Mouse (Mus musculus) heart, embryonic 16.5 days (tissue): ENCODE data around the gene Pld5. TPM values are rescaled to one million over a fixed set of nuclear protein-coding genes. Genes with fewer than 3 reads are reported as not detected.

Experiments
- ATAC-seq: fragments of 200-750 bp; cut with Nextera tagmentation; replicated peaks from 2 replicates; pipeline ENCODE4 v1.8.0; 2017; ENCODE audit warnings: moderate number of reproducible peaks; ENCODE audit not compliant: insufficient read depth, low FRiP score; ENCODE audit errors: extremely low read depth
- H3K27ac ChIP-seq: fragments of 300-500 bp; sonication (generic); 2 replicates; pipeline ENCODE4 v1.5.1; 2014; ENCODE audit warnings: mild to moderate bottlenecking, low read length, control low read depth, moderate library complexity
- H3K27me3 ChIP-seq: fragments of 300-500 bp; sonication (generic); 2 replicates; pipeline ENCODE4 v1.6.1; 2014; ENCODE audit warnings: low read length, mixed read lengths; ENCODE audit not compliant: control insufficient read depth, insufficient read depth
- H3K36me3 ChIP-seq: fragments of 300-500 bp; sonication (generic); 2 replicates; pipeline ENCODE4 v1.6.1; 2014; ENCODE audit not compliant: control insufficient read depth, insufficient read depth
- H3K4me1 ChIP-seq: fragments of 300-500 bp; sonication (generic); 2 replicates; pipeline ENCODE4 v1.6.1; 2014; ENCODE audit warnings: low read length, mixed read lengths; ENCODE audit not compliant: control insufficient read depth, insufficient read depth
- H3K4me2 ChIP-seq: fragments of 300-500 bp; sonication (generic); 2 replicates; pipeline ENCODE4 v1.6.1; 2014; ENCODE audit warnings: low read depth, mild to moderate bottlenecking, control low read depth, low read length
- H3K4me3 ChIP-seq: fragments of 300-500 bp; sonication (generic); 2 replicates; pipeline ENCODE4 v1.5.1; 2014; ENCODE audit warnings: mild to moderate bottlenecking, control low read depth, low read length
- H3K9ac ChIP-seq: fragments of 300-500 bp; sonication (generic); 2 replicates; pipeline ENCODE4 v1.6.1; 2014; ENCODE audit warnings: low read length, control low read depth
- H3K9me3 ChIP-seq: fragments of 300-500 bp; sonication (generic); replicated peaks from 2 replicates; pipeline ENCODE4 v1.6.1; 2016; ENCODE audit warnings: low read length; ENCODE audit not compliant: control insufficient read depth
- WGBS: fragments of 180-500 bp; shearing (Covaris S2); extraction: QIAGEN DNeasy Blood & Tissue Kit; methylation state at CpG from one replicate; pipeline ENCODE4 v1.1.7; 2014; 5-methylcytosine and 5-hydroxymethylcytosine counted together
- polyA plus RNA-seq: library from polyadenylated mRNA; unstranded; fragments of >200 nt; fragmentation: Nextera tagmentation; extraction: Ambion mirVana; gene quantifications from 2 replicates; pipeline ENCODE4 v1.2.1, GENCODE M21; 2015

Gene Pld5
- polyA plus RNA-seq, 1 experiment from 2014 or later, result 0.59 TPM

- 90% methylated on average over 5 of the region's 5 CpGs for WGBS
- H3K4me2 ChIP-seq, result no peak overlapping the region
- no peak overlapping the region for H3K27ac ChIP-seq
- no peaks in the 10 kb centered on the region for H3K27me3 ChIP-seq
- ATAC-seq, result no peak
- H3K9ac ChIP-seq, result no peak overlapping the region
- H3K9me3 ChIP-seq, result no peaks in the 10 kb centered on the region
- H3K4me1 ChIP-seq, result no peaks in the 10 kb centered on the region
- no peaks in the 10 kb centered on the region for H3K36me3 ChIP-seq
- no peak overlapping the region for H3K4me3 ChIP-seq
Observed at GRCm38 (mm10) chr1:175931391-175931790, 343.7 kb downstream of the Pld5 start.

DNA sequence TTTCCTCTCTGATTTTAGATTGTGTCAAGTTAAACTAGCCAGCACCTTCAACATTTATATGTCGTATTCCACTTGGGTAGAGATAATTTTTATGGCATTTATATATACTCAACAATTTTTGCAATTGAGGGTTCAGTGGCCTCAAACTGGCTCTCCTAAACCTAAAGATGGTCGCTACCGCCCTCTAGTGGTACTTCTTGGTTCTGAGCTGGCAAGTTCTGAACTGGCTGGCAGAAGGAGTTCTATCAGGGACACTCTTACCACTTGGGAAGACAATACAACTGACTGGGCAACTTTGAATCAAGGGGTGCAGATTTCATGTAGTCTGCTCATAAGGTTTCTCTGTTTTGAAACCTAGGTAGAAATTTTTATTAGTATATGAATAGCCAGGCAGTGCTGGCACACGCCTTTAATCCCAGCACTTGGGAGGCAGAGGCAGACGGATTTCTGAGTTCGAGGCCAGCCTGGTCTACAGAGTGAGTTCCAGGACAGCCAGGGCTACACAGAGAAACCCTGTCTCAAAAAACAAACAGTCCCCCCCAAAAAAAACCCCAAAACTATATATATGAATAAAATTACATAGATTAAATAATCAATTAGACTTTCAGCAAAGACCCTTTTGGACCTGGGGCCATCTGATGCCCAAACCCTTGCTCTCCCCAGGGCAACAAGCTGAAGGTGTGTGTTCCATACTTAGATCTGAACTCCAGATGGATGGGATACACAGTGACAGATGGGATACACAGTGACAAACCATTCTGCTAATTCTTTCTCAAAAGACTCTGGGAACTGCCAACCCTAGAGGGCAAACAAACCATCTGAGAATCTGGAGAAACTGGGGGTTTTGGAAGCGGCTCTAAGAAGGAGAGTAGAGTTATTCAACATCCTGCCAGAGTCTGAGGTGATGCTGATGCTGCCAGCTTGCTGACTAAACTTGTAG, 351.0 kb downstream of the Pld5 start:
- ATAC-seq, result no peak
- Histone ChIP-seq H3K9me3 (no peaks in the 10 kb centered on the region), H3K4me1 (no peaks in the 10 kb centered on the region), H3K4me3 (no peak overlapping the region), H3K27me3 (no peaks in the 10 kb centered on the region), H3K36me3 (no peaks in the 10 kb centered on the region), H3K27ac (no peak overlapping the region), H3K4me2 (no peak overlapping the region), H3K9ac (no peak overlapping the region)
- 49% methylated on average over 7 of the region's 7 CpGs for WGBS

DNA sequence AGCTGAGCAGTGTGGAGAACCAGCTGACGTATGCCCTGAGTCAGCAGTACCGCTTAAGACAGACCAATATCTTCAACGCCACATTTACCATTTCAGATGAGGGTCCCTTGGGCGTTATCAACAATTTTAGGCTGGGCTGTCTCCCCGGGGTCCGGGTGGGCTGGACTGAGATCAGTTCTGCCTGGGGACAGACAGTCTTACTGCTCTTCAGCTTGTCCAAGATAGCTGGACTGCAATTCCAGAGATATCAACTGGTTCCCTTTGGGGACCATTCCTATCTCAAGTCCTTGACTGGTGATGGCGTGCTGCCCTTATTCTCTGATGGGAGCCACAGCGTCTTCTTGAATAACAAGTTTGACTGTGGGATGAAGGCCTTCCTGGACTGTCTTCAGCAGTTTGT, 354.0 kb downstream of the Pld5 start:
- Histone ChIP-seq H3K9me3 (no peaks in the 10 kb centered on the region), H3K27ac (no peak overlapping the region), H3K36me3 (no peaks in the 10 kb centered on the region), H3K4me2 (no peak overlapping the region), H3K4me1 (0 out of 2 replicates have a peak, but pooled peaks cover 2% of the 10 kb centered on the region), H3K27me3 (no peaks in the 10 kb centered on the region), H3K4me3 (no peak overlapping the region), H3K9ac (no peak overlapping the region)
- ATAC-seq, result no peak; the same call in 1 of the 2 replicates
- WGBS, result 66% methylated on average over 8 of the region's 8 CpGs

GRCm38 (mm10) chr1:175920029-175920428, 355.1 kb downstream of the Pld5 start, which contains the start of gene Gm38100:
Gene Gm38100, plus strand, starts transcription at chr1:175920329.
- no peak for ATAC-seq
- H3K4me1 ChIP-seq, result 0 out of 2 replicates have a peak, but pooled peaks cover 2% of the 10 kb centered on the region
- no peaks in the 10 kb centered on the region for H3K9me3 ChIP-seq
- H3K9ac ChIP-seq, result no peak within 1 kb of the TSS
- 85% methylated on average over 9 of the region's 9 CpGs for WGBS
- H3K27me3 ChIP-seq, result no peaks in the 10 kb centered on the region
- H3K4me3 ChIP-seq, result no peak within 1 kb of the TSS
- no peaks in the 10 kb centered on the region for H3K36me3 ChIP-seq
- no peak within 1 kb of the TSS for H3K4me2 ChIP-seq
- H3K27ac ChIP-seq, result no peak within 1 kb of the TSS

GRCm38 (mm10) chr1:175913728-175914303, 361.3 kb downstream of the Pld5 start:
- Histone ChIP-seq H3K4me1 (0 out of 2 replicates have a peak, but pooled peaks cover 2% of the 10 kb centered on the region), H3K27ac (no peak overlapping the region), H3K36me3 (peaks cover 10% of the 10 kb centered on the region), H3K9ac (no peak overlapping the region), H3K9me3 (no peaks in the 10 kb centered on the region), H3K27me3 (no peaks in the 10 kb centered on the region), H3K4me3 (no peak overlapping the region), H3K4me2 (no peak overlapping the region)
- 73% methylated on average over 5 of the region's 5 CpGs for WGBS
- peak; percentile 41; the same call in 1 of the 2 replicates for ATAC-seq
